Mouse (Mus musculus): ENCODE data around the gene Gsk3a. TPM values are rescaled to one million over a fixed set of nuclear protein-coding genes. Genes with fewer than 3 reads are reported as not detected.
A peak's percentile ranks its signal among the peaks of the same experiment; 100 is the strongest.

Gsk3a gene
- polyA plus RNA-seq, 1 experiment from 2014 or later: 15.9 TPM

DNA sequence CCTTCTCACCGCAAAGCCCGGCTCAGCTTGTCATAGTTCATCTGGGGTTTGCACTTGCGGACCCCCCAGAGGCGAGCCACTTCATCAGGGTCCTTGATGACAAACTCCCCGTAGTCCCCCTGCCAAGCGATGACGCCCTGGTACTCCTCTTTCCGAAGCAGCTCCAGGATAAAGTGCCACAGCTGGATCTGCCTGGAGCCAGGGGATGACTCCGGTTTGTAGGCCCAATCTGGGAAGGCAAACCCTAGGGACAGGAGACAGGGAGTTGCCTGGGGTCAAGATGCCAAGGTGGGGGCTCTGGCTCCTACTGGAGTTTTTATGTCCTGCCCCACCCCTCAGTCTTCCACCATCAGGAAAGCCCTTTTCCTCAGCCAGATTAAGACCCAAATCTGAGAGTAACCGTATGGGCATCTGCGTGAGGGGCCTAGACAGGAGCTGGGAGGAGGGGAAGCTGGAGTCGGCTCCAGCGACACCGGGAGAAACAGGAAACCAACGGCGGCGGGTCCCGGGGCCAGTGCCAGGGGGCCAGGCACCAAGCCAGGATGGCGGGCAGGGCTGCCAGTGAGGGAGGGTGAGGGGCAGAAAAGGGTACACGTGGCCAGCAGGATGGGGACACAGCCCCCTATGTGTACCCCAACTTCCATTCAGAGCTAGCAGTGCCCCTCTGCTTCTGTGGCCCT, 8.6 kb upstream of the Gsk3a start:
- Histone ChIP-seq H3K4me2 (replicated peaks) (peak overlapping the region; percentile 97), H3K36me3 (peaks cover 37% of the 10 kb centered on the region), H3K27ac (peak overlapping the region; percentile 99), H3K27me3 (no peaks in the 10 kb centered on the region), H3K4me1 (peaks cover 39% of the 10 kb centered on the region), H3K9ac (peak overlapping the region; percentile 81), H3K9me3 (no peaks in the 10 kb centered on the region), H3K4me3 (peak overlapping the region; percentile 72)
- WGBS: 52% methylated on average over 20 of the region's 20 CpGs
- no peak for ATAC-seq (ENCODE audit: insufficient number of reproducible peaks, insufficient read depth, low FRiP score, low TSS enrichment)

GRCm38 (mm10) chr7:25244562-25245369, 7.1 kb upstream of the Gsk3a start:
- peak overlapping the region; percentile 0; the same call in 1 of the 2 replicates for H3K27ac ChIP-seq
- 92% methylated on average over 30 of the region's 30 CpGs for WGBS
- H3K27me3 ChIP-seq: no peaks in the 10 kb centered on the region
- H3K9ac ChIP-seq: 0 out of 2 replicates have a peak overlapping the region, but pooled peaks have one; percentile 15
- H3K4me2 ChIP-seq (replicated peaks): no peak overlapping the region
- no peaks in the 10 kb centered on the region for H3K9me3 ChIP-seq
- no peak overlapping the region for H3K4me3 ChIP-seq
- H3K4me1 ChIP-seq: peaks cover 37% of the 10 kb centered on the region
- ATAC-seq (ENCODE audit: insufficient number of reproducible peaks, insufficient read depth, low FRiP score, low TSS enrichment): no peak
- H3K36me3 ChIP-seq: peaks cover 37% of the 10 kb centered on the region

- no peak overlapping the region for H3K4me3 ChIP-seq
- no peak for ATAC-seq (ENCODE audit: insufficient number of reproducible peaks, insufficient read depth, low FRiP score, low TSS enrichment)
- peaks cover 38% of the 10 kb centered on the region for H3K4me1 ChIP-seq
- H3K27ac ChIP-seq: peak overlapping the region; percentile 26; the same call in 1 of the 2 replicates
- peaks cover 37% of the 10 kb centered on the region for H3K36me3 ChIP-seq
- no peaks in the 10 kb centered on the region for H3K27me3 ChIP-seq
- H3K4me2 ChIP-seq (replicated peaks): no peak overlapping the region
- 98% methylated on average over 4 of the region's 4 CpGs for WGBS
- H3K9ac ChIP-seq: no peak overlapping the region
- H3K9me3 ChIP-seq: no peaks in the 10 kb centered on the region
These were observed 5.7 kb upstream of the Gsk3a start for GRCm38 (mm10) chr7:25243361-25243760.

DNA sequence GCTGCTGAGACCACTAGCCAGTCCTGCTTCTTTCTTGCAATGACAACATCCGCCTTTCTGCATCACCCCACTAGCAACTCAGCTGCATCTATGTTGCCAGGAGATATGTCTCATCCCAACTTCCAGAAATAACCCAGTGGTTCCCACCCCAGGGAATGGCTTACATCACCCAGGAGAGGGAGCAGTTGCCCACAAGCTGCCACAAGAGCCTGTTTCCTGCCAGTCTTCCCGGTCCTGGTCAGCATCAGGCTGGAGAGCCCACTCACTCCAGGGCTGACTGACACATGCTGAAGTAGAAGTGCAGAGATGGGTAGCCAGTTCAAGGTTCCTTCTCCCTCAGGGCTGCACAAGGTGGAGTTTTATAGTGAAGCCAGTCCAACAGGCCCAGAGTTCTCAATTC, 3.4 kb upstream of the Gsk3a start:
- Histone ChIP-seq H3K4me2 (replicated peaks) (no peak overlapping the region), H3K27me3 (no peaks in the 10 kb centered on the region), H3K9me3 (no peaks in the 10 kb centered on the region), H3K4me1 (peaks cover 24% of the 10 kb centered on the region), H3K27ac (peak overlapping the region; percentile 17; the same call in 1 of the 2 replicates), H3K9ac (no peak overlapping the region), H3K36me3 (peaks cover 36% of the 10 kb centered on the region), H3K4me3 (no peak overlapping the region)
- 33% methylated on average over 2 of the region's 2 CpGs for WGBS
- no peak for ATAC-seq (ENCODE audit: insufficient number of reproducible peaks, insufficient read depth, low FRiP score, low TSS enrichment)

DNA sequence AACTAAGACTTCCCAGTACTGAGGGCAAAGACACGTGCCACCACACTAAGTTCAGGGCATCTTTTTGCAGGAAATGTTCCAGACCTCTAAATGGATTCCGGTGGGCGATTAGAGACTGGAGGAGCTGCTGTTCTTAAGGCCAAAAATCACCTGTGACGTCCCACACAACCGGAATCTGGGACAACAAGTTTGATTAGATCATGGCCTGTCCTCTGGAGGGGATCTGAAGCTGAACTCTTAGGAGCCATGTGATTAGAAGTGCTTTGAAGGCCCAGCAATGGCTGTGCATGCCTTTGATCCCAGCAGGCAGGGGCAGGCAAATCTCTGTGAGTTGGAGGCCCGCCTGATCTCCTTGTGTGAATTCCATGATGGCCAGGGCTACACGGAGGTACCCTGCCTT, 3.0 kb upstream of the Gsk3a start:
- 62% methylated on average over 7 of the region's 7 CpGs for whole genome bisulfite sequencing
- ATAC-seq (ENCODE audit: insufficient number of reproducible peaks, insufficient read depth, low FRiP score, low TSS enrichment): no peak
- H3K9ac ChIP-seq: no peak overlapping the region
- no peak overlapping the region for H3K4me3 ChIP-seq
- peaks cover 24% of the 10 kb centered on the region for H3K4me1 ChIP-seq
- H3K36me3 ChIP-seq: peaks cover 32% of the 10 kb centered on the region
- no peak overlapping the region for H3K4me2 ChIP-seq (replicated peaks)
- peak overlapping the region; percentile 57; the same call in 1 of the 2 replicates for H3K27ac ChIP-seq
- no peaks in the 10 kb centered on the region for H3K9me3 ChIP-seq
- no peaks in the 10 kb centered on the region for H3K27me3 ChIP-seq

- ATAC-seq (ENCODE audit: insufficient number of reproducible peaks, insufficient read depth, low FRiP score, low TSS enrichment): peak; percentile 54
- 0 out of 2 replicates have a peak overlapping the region, but pooled peaks have one; percentile 27 for H3K9ac ChIP-seq
These were observed 1.4 kb upstream of the Gsk3a start for GRCm38 (mm10) chr7:25238829-25239623.

GRCm38 (mm10) chr7:25238015-25238706, 510 bp upstream of the Gsk3a start:
- Histone ChIP-seq H3K36me3 (peaks cover 34% of the 10 kb centered on the region), H3K4me2 (replicated peaks) (peak overlapping the region; percentile 74), H3K27me3 (no peaks in the 10 kb centered on the region), H3K9ac (peak overlapping the region; percentile 99; the same call in 1 of the 2 replicates), H3K27ac (peak overlapping the region; percentile 80), H3K9me3 (no peaks in the 10 kb centered on the region), H3K4me3 (peak overlapping the region; percentile 97), H3K4me1 (peaks cover 21% of the 10 kb centered on the region)
- ATAC-seq (ENCODE audit: insufficient number of reproducible peaks, insufficient read depth, low FRiP score, low TSS enrichment): peak; percentile 91
- under 1% methylated on average over 23 of the region's 23 CpGs for WGBS

More at GRCm38 (mm10) chr7:25238829-25239623, 1.4 kb upstream of the Gsk3a start:
- H3K27me3 ChIP-seq: no peaks in the 10 kb centered on the region
- peak overlapping the region; percentile 80 for H3K27ac ChIP-seq
- H3K4me2 ChIP-seq (replicated peaks): peak overlapping the region; percentile 74
- H3K36me3 ChIP-seq: peaks cover 31% of the 10 kb centered on the region
- peak overlapping the region; percentile 97 for H3K4me3 ChIP-seq
- WGBS: 4% methylated on average over 30 of the region's 30 CpGs
- peaks cover 21% of the 10 kb centered on the region for H3K4me1 ChIP-seq
- H3K9me3 ChIP-seq: no peaks in the 10 kb centered on the region

- Histone ChIP-seq H3K27me3 (no peaks in the 10 kb centered on the region), H3K4me1 (peaks cover 21% of the 10 kb centered on the region), H3K4me3 (no peak overlapping the region), H3K9me3 (no peaks in the 10 kb centered on the region), H3K9ac (peak overlapping the region; percentile 99; the same call in 1 of the 2 replicates), H3K4me2 (replicated peaks) (peak overlapping the region; percentile 74; the same call in 1 of the 2 replicates), H3K27ac (no peak overlapping the region), H3K36me3 (peaks cover 50% of the 10 kb centered on the region)
- ATAC-seq (ENCODE audit: insufficient number of reproducible peaks, insufficient read depth, low FRiP score, low TSS enrichment): no peak
- WGBS: 88% methylated on average over 5 of the region's 5 CpGs
These were observed 2.1 kb downstream of the Gsk3a start for GRCm38 (mm10) chr7:25235526-25235925.

- Histone ChIP-seq H3K27ac (no peak overlapping the region), H3K27me3 (no peaks in the 10 kb centered on the region), H3K4me2 (replicated peaks) (no peak overlapping the region), H3K36me3 (peaks cover 75% of the 10 kb centered on the region), H3K4me1 (peaks cover 17% of the 10 kb centered on the region), H3K4me3 (no peak overlapping the region), H3K9me3 (no peaks in the 10 kb centered on the region), H3K9ac (no peak overlapping the region)
- 85% methylated on average over 2 of the region's 2 CpGs for WGBS
- no peak for ATAC-seq (ENCODE audit: insufficient number of reproducible peaks, insufficient read depth, low FRiP score, low TSS enrichment)
These were observed 4.6 kb downstream of the Gsk3a start for GRCm38 (mm10) chr7:25233061-25233460.

DNA sequence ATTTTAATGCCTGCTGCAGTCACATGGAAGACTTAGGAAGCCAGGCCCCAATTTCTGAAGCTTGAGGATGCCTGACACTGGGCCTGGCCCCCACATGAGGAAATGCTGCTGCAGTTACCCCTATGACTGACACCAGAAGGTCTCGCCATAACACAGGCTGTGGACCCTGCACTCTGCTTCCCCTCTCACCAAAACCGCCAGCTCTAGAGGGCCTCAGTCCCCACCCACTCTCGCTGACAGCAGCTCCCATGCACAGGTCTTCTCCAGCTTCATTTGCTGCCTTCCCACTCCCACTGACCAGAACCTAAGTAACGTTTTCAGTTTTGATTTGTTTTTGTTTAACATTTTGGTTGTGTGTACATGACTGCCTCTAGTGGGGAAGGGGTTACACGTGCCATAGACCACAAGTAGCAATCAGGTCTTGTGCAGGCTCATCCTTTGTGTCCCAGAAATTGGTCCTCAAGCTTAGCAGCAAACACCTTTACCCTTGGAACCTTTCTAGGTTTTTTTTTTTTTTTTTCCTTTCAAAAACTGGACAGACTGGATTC, 5.5 kb downstream of the Gsk3a start:
- Histone ChIP-seq H3K4me3 (no peak overlapping the region), H3K9ac (no peak overlapping the region), H3K27ac (no peak overlapping the region), H3K4me2 (replicated peaks) (no peak overlapping the region), H3K9me3 (no peaks in the 10 kb centered on the region), H3K27me3 (no peaks in the 10 kb centered on the region), H3K36me3 (peaks cover 84% of the 10 kb centered on the region), H3K4me1 (peaks cover 17% of the 10 kb centered on the region)
- WGBS: 62% methylated on average over 5 of the region's 5 CpGs
- no peak for ATAC-seq (ENCODE audit: insufficient number of reproducible peaks, insufficient read depth, low FRiP score, low TSS enrichment)
